Mouse (Mus musculus): ENCODE measurements around the gene Ebi3. TPM values are rescaled to one million over a fixed set of nuclear protein-coding genes. Genes with fewer than 3 reads are reported as not detected.

Ebi3 gene
- total RNA-seq, 2 experiments from 2014 or later = 1.9 to 2.0 TPM

DNA sequence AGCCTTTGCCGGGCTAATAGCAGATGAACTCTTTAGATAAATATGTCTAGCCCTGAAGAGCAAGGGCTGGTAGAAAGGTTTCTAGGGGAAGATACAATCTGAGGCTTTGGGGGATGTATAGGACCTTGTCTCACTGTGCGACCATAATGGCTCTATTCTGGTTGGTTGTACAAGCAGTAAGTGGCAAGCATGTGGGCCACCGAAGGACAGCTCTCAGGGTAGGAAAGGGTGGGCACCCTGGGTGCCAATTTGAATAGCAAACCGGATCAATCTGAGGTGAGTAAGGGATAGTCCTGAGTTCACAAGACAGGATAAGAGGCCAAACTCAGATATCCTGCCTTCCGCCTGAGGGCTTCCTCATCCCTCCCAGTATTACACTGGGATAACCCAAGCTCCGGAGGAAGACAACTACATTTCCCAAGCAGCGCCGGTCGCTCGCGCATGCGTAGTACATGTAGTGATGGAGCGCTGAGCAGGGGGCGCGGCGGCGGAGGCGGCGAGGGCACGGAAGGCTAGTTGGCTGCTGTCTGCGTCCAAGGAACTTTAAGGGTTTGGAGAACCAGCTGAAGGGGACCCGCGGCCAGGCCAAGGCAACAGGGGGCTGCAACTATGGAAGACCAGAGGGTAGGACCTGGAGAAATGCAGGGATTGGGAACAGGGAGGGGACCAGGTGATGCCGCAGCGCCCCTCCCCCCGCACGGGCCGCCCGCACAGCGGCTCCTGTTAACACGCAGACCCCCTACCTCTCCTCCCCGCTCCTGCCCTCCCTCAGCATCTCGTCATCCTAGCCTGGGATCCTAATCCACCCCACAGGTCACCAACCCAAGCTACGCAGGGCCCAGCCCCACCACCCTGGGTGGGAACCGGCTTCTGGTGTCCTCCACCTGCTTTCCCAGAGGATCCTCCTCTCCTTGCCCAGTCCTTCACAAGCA is 33.9 kb downstream of the Ebi3 start, which contains the start of gene Fsd1:
Gene Fsd1 (plus strand): TSS at position 480 of the 932 bp plus-strand sequence.
- intact Hi-C loops (cut with DNase I) = no loop called here
- peak; percentile 83 to 86 for DNase-seq (ENCODE audit: low spot score in 2 of 2)

DNA sequence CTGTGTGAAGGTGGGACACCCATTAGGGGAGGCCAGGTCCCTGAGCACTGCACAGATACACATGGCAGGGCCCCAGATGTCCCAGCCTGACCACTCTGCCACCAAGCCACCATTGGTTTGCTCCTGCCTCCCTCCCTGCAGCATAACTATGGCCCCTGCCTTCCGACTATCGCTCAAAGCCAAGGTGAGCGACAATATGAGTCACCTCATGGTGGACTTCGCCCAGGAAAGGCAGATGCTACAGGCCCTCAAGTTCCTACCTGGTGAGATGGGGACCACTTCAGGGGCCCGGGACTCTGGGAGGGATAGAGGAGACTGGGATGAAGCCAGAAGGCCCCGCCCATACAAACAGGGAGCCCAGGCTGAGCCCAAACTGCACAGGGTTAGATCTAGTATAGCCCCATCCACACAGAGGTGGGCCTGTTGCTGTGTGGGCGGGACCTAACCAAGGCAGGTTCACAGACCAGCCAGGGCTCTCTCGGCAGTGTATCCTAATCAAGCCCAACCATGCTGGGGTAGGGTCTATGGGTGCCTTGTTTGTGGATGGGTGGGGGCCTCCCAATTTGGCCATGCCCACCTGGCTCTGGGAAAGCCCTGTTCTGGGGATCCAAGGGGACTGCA is 37.9 kb downstream of the Ebi3 start:
- intact Hi-C loops (cut with DNase I) = no loop called here
- DNase-seq (ENCODE audit: low spot score in 2 of 2) = no peak

DNA sequence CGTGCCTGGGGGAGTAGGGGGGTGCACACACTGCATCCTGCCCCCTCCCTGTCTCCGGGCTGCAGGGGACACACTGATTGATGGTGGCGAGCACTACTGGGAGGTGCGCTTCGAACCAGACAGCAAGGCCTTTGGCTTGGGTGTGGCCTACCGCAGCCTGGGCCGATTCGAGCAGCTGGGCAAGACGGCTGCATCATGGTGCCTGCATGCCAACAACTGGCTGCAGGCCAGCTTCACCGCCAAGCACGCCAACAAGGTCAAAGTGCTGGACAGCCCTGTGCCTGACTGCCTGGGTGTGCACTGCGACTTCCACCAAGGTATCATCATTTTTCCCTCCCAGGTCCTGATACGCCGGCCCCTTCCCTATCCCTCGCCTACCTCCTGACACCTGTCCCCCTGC is 43.6 kb downstream of the Ebi3 start:
- intact Hi-C loops (cut with DNase I) = no loop called here
- no peak for DNase-seq (ENCODE audit: low spot score in 2 of 2)

DNA sequence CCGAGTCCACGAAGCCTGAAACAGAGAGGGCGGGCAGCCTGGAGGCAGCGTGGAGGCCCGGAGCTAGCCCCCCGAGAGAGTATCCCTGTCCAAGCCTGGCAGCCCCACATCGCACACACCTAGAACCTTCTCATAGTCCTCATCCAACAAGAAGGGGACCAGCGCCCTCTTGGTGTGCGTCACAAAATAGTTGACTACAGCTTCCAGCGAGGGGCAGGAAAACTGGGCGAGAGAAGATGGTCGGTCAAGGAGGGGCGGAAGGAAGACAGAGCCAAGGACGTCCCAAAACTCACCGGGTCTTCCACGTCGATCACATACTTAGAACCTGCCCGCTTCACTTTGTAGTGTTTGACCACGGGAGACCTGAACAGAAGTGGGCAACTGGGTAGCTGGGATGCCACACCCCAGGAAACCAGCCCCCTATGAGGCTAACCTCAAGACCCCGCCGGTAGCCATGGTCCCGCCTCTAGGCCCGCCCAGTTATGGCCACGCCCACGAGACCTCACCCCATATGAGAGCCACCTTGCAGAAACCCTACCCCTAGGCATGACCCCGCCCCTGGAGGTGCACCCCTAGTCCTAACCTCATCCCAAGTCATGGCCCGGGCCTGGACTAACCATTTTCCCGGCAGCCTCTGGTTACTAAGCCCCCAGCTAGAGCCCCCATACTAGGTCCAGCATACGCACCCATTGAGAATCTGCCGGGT is 47.5 kb downstream of the Ebi3 start:
- no peak for DNase-seq (ENCODE audit: low spot score in 2 of 2)
- intact Hi-C loops (cut with DNase I) = no loop called here

DNA sequence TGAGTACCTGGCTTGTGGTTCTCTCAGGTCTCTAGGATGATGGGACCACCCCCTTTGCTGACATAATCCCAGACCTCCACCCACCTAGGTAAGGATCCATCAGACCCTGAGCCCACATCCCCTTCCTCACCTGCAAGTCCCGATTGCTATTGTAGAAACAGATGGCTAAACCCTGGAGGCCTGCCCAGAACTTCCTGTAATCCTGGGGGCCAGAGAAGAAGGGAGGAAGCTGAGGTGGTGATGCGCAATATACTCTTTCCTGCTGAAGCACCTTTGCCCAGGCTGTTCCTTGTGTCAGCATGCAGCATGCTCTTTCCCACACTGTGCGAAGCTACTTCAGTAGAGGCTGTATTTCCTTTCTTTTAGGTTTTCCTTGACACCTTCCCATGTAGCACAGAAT is 50.6 kb downstream of the Ebi3 start:
- DNase-seq (ENCODE audit: low spot score in 2 of 2) = no peak
- intact Hi-C loops (cut with DNase I) = no loop called here

DNA sequence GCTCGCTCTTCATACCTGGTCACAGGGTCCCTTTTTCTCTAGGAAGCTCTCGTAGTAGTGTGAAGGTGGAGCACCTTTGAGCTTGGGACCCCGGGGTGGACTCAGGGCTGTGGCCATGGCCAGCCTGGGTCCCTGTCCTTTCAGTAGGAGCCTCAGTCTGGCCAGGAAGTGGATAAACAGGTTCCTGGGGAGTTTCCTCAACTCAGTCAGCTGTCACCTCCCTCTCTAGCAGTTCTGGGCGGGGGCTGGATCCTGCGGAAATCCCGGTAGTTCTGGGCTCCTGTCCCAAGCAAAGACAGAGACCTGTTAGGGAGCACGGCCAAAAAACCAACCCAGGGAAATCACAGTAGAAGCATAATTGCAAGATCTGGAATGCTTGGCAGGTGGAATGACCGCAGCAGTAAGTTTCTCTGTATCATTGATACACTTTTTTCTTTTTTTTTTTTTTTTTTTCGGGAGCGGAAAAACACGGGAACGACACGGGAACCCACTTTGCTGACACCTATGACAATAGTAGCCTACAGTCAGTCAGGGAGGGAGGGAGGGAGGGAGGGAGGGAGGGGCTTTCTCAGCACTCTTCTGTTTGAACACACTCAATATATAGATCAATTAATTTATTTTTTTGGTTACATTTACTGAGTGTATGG is 53.1 kb downstream of the Ebi3 start, which contains the start of the genes Stap2 and Mpnd:
Gene Stap2 (minus strand): TSS at position 170 of the 647 bp plus-strand sequence.
Gene Mpnd (plus strand): TSS at position 297 of the 647 bp plus-strand sequence.
- DNase-seq (ENCODE audit: low spot score in 2 of 2) = no peak
- intact Hi-C loops (cut with DNase I) = no loop called here

Other genes with a start within 250 kb of the Ebi3 start
- 1 to 10 TPM; 4.6 to 6.6 TPM for gene Pot1b, start 240.0 kb upstream of the Ebi3 start, total RNA-seq (2021)
- gene Adgre4, start 202.7 kb upstream of the Ebi3 start, total RNA-seq (2021) = under 1 TPM in 1 of 2 experiments, not detected in 1; 0.11 TPM
- 1 to 10 TPM; 6.4 to 6.8 TPM for gene Zfp119a, start 73.7 kb upstream of the Ebi3 start, total RNA-seq (2021)
- gene Zfp959, start 60.5 kb upstream of the Ebi3 start, total RNA-seq (2021) = 1 to 10 TPM; 6.5 to 7.7 TPM
- gene Zfp119b, start 3.1 kb upstream of the Ebi3 start, total RNA-seq (2021) = 1 to 10 TPM; 3.5 to 3.8 TPM
- gene Yju2, start 6.5 kb downstream of the Ebi3 start, total RNA-seq (2021) = 10 to 100 TPM; 14.1 to 15.8 TPM
- gene Shd, start 17.8 kb downstream of the Ebi3 start, total RNA-seq (2021) = 10 to 100 TPM; 34.0 to 42.4 TPM
- gene Fsd1, start 33.9 kb downstream of the Ebi3 start, total RNA-seq (2021) = 10 to 100 TPM; 75.0 to 97.4 TPM
- gene Stap2, start 52.9 kb downstream of the Ebi3 start, total RNA-seq (2021) = 1 to 10 TPM; 2.3 to 3.1 TPM
- 100 to 1,000 TPM in 1 of 2 experiments, 10 to 100 TPM in 1; 92.7 to 105 TPM for gene Mpnd, start 53.1 kb downstream of the Ebi3 start, total RNA-seq (2021)
- 10 to 100 TPM; 39.3 to 45.1 TPM for gene Sh3gl1, start 84.0 kb downstream of the Ebi3 start, total RNA-seq (2021)
- 1 to 10 TPM; 2.2 to 2.7 TPM for gene Chaf1a, start 87.8 kb downstream of the Ebi3 start, total RNA-seq (2021)
- gene Ubxn6, start 122.4 kb downstream of the Ebi3 start, total RNA-seq (2021) = 10 to 100 TPM; 87.9 to 94.9 TPM
- gene Hdgfl2, start 127.0 kb downstream of the Ebi3 start, total RNA-seq (2021) = 100 to 1,000 TPM in 1 of 2 experiments, 10 to 100 TPM in 1; 95.2 to 109 TPM
- 1 to 10 TPM; 2.9 to 6.4 TPM for gene Plin4, start 157.2 kb downstream of the Ebi3 start, total RNA-seq (2021)
- under 1 TPM; 0.59 to 0.99 TPM for gene Plin5, start 165.0 kb downstream of the Ebi3 start, total RNA-seq (2021)
- gene Lrg1, start 169.4 kb downstream of the Ebi3 start, total RNA-seq (2021) = 1 to 10 TPM; 4.2 to 5.4 TPM
- gene Sema6b, start 187.7 kb downstream of the Ebi3 start, total RNA-seq (2021) = 100 to 1,000 TPM; 131 to 144 TPM
- 1 to 10 TPM; 7.9 to 8.5 TPM for gene Tnfaip8l1, start 209.8 kb downstream of the Ebi3 start, total RNA-seq (2021)
- 10 to 100 TPM; 39.7 to 43.9 TPM for gene Mydgf, start 231.3 kb downstream of the Ebi3 start, total RNA-seq (2021)